Mouse (Mus musculus) retina, embryonic 14.5 days (tissue): ENCODE measurements at regions not wholly inside any gene's neighbourhood (a gene's known extent, or its start where the extent isn't known, plus 50 kb on each side); places are given as distances from the start of the nearest gene placed in this dataset.
A peak's percentile ranks its signal among the peaks of the same experiment; 100 is the strongest.

Experiments
- DNase-seq: peaks from one replicate; pipeline ENCODE4 v3.0.0-alpha.2; 2015; ENCODE audit warnings: low spot score

GRCm38 (mm10) chr12:10572378-10572650 is 181.7 kb downstream of the Rdh14 start:
- DNase-seq, result no peak

- DNase-seq, result no peak
Measured at GRCm38 (mm10) chr12:10573381-10573780, 182.8 kb downstream of the Rdh14 start.

- no peak for DNase-seq
Measured at GRCm38 (mm10) chr12:10582840-10583614, 192.5 kb downstream of the Rdh14 start.

GRCm38 (mm10) chr12:10584026-10584425 is 193.5 kb downstream of the Rdh14 start:
- no peak for DNase-seq

GRCm38 (mm10) chr12:10589537-10589936 is 199.0 kb downstream of the Rdh14 start:
- peak; percentile 94 for DNase-seq

- DNase-seq, result peak; percentile 74
Measured at GRCm38 (mm10) chr12:10597976-10598746, 207.6 kb downstream of the Rdh14 start.

- DNase-seq, result no peak
Measured at GRCm38 (mm10) chr12:10600111-10600510, 209.5 kb downstream of the Rdh14 start.

GRCm38 (mm10) chr12:10618319-10618718 is 227.7 kb downstream of the Rdh14 start:
- no peak for DNase-seq

- DNase-seq, result no peak
Measured at GRCm38 (mm10) chr12:10620541-10620940, 230.0 kb downstream of the Rdh14 start.

GRCm38 (mm10) chr12:10638591-10638990 is 248.0 kb downstream of the Rdh14 start:
- no peak for DNase-seq

GRCm38 (mm10) chr12:10654466-10655184 is 264.1 kb downstream of the Rdh14 start:
- DNase-seq, result no peak

GRCm38 (mm10) chr12:10655185-10655544 is 264.6 kb downstream of the Rdh14 start:
- no peak for DNase-seq

- DNase-seq, result no peak
Measured at GRCm38 (mm10) chr12:10658826-10659225, 268.3 kb downstream of the Rdh14 start.

- no peak for DNase-seq
Measured at GRCm38 (mm10) chr12:10686747-10687146, 296.2 kb downstream of the Rdh14 start.
